Mouse (Mus musculus) heart, embryonic 12.5 days (tissue): ENCODE measurements around the gene Gper1. TPM values are rescaled to one million over a fixed set of nuclear protein-coding genes. Genes with fewer than 3 reads are reported as not detected.

Source experiments
- ATAC-seq: fragments of 200-750 bp; cut with Nextera tagmentation; 2 replicates; pipeline ENCODE4 v1.8.0; 2017; ENCODE audit warnings: moderate TSS enrichment, moderate library complexity; ENCODE audit not compliant: insufficient number of reproducible peaks, low FRiP score
- H3K27ac ChIP-seq: fragments of 300-500 bp; sonication (generic); 2 replicates; pipeline ENCODE4 v1.5.1; 2016; ENCODE audit warnings: mild to moderate bottlenecking, moderate library complexity; ENCODE audit not compliant: poor library complexity, severe bottlenecking
- H3K27me3 ChIP-seq: fragments of 300-500 bp; sonication (generic); replicated peaks from 2 replicates; pipeline ENCODE4 v1.6.1; 2016; ENCODE audit warnings: mild to moderate bottlenecking, moderate library complexity
- H3K36me3 ChIP-seq: fragments of 300-500 bp; sonication (generic); 2 replicates; pipeline ENCODE4 v1.6.1; 2016; ENCODE audit warnings: mild to moderate bottlenecking, moderate library complexity
- H3K4me1 ChIP-seq: fragments of 300-500 bp; sonication (generic); replicated peaks from 2 replicates; pipeline ENCODE4 v1.6.1; 2016; ENCODE audit warnings: mild to moderate bottlenecking
- H3K4me2 ChIP-seq: fragments of 300-500 bp; sonication (generic); 2 replicates; pipeline ENCODE4 v1.6.1; 2016; ENCODE audit warnings: mild to moderate bottlenecking, moderate library complexity
- H3K4me3 ChIP-seq: fragments of 300-500 bp; sonication (generic); 2 replicates; pipeline ENCODE4 v1.5.1; 2016; ENCODE audit warnings: mild to moderate bottlenecking
- H3K9ac ChIP-seq: fragments of 300-500 bp; sonication (generic); 2 replicates; pipeline ENCODE4 v1.6.1; 2016; ENCODE audit warnings: mild to moderate bottlenecking, moderate library complexity
- H3K9me3 ChIP-seq: fragments of 300-500 bp; sonication (generic); replicated peaks from 2 replicates; pipeline ENCODE4 v1.6.1; 2016; ENCODE audit warnings: mild to moderate bottlenecking, moderate library complexity
- WGBS: fragments of 180-500 bp; shearing (Covaris S2); methylation state at CpG from one replicate; pipeline ENCODE4 v1.1.7; 2016; 5-methylcytosine and 5-hydroxymethylcytosine counted together
- polyA plus RNA-seq: library from polyadenylated mRNA; unstranded; fragments of >200 nt; fragmentation: Nextera tagmentation; extraction: Ambion mirVana; gene quantifications from 2 replicates; pipeline ENCODE4 v1.2.1, GENCODE M21; 2016

The Gper1 gene
- polyA plus RNA-seq, 1 experiment from 2014 or later = 0.79 TPM

DNA sequence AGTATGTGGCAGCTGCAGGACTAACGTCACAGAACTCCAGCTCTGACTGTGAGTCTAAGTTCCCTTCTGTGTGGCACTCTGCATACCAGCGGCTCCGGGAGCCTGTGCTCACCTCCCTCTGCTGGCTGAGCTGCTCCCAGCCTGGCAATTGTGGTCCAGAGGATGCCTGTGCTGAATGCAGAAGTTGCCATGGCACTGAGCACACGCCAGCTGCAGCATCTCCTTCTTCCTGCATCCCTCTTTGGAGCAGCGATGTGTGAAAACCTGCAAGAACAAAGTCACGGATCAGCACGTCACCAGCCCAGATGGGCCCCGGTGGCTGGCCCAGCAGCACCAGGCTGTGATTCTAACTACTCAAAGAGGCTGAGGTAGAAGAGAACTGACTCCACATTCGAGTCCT is 51.8 kb downstream of the Gper1 start:
- no peak overlapping the region for H3K9ac ChIP-seq
- H3K27ac ChIP-seq = no peak overlapping the region
- H3K9me3 ChIP-seq = no peaks in the 10 kb centered on the region
- no peak for ATAC-seq
- no peak overlapping the region for H3K4me2 ChIP-seq
- H3K4me1 ChIP-seq = peaks cover 6% of the 10 kb centered on the region; the same call in 1 of the 2 replicates
- H3K36me3 ChIP-seq = peaks cover 84% of the 10 kb centered on the region
- no peak overlapping the region for H3K4me3 ChIP-seq
- no peaks in the 10 kb centered on the region for H3K27me3 ChIP-seq
- 85% methylated on average over 9 of the region's 9 CpGs for WGBS

Other genes with a start within 250 kb of the Gper1 start
- gene Sun1, start 222.5 kb upstream of the Gper1 start, polyA plus RNA-seq = 41.8 and 42.4 TPM in 2 replicates
- 151 and 158 TPM in 2 replicates for gene Get4, start 170.8 kb upstream of the Gper1 start, polyA plus RNA-seq
- gene Adap1, start 97.5 kb upstream of the Gper1 start, polyA plus RNA-seq = 1.1 and 2.1 TPM in 2 replicates
- 66.2 and 72.6 TPM in 2 replicates for gene Cox19, start 71.7 kb upstream of the Gper1 start, polyA plus RNA-seq
- not detected in 2 replicates for gene Cyp2w1, start 70.5 kb upstream of the Gper1 start, polyA plus RNA-seq
- 8.2 and 8.5 TPM in 2 replicates for gene Gpr146, start 45.5 kb upstream of the Gper1 start, polyA plus RNA-seq
- gene C130050O18Rik, start 17.9 kb upstream of the Gper1 start, polyA plus RNA-seq = 0.10 and 0.36 TPM in 2 replicates
- gene 3110082I17Rik, start 37.4 kb downstream of the Gper1 start, polyA plus RNA-seq = 21.3 and 21.6 TPM in 2 replicates
- gene Zfand2a, start 61.4 kb downstream of the Gper1 start, polyA plus RNA-seq = 11.2 and 12.7 TPM in 2 replicates
- gene Uncx, start 120.3 kb downstream of the Gper1 start, polyA plus RNA-seq = 0.09 TPM in 1 of 2 replicates, not detected in the other